Mouse (Mus musculus): ENCODE measurements around the gene Gna15.

DNA sequence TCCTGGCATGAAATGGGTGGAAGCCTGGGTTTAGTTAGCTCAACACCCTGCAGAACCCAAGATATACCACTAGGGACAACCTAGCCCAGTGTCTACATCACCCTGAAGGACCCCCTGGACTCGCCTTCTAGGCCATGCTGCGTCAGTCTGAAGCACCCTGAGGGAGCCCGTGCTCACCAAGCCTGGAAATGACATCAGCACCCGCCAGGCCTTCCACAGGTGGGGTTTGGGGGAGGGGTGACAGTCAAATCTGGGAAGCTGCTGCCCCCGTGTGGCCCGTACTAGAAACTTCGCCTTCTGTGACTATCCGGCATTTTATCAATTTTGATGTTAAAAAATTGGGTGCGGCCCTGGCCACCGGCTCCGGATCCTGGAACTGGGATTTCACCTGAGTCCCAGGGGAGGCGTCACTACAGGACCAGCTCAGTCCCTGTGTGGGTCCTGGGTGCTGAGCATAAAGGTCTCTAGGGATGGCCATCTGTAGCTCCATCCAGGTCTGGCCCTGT, 27.6 kb upstream of the Gna15 start:
- TF ChIP-seq CTCF (IDR thresholded peaks at IDR 0.05; ENCODE audit: control insufficient read depth, insufficient read depth, low read length) (peak; percentile 65; the same call in 1 of the 2 replicates), POLR2A (IDR thresholded peaks at IDR 0.05; ENCODE audit: borderline replicate concordance, control insufficient read depth, low read depth, low read length) (no peak)

All from bone marrow, adult 2 months (tissue).